Mouse (Mus musculus): ENCODE measurements around the gene Tex28. TPM values are rescaled to one million over a fixed set of nuclear protein-coding genes. Genes with fewer than 3 reads are reported as not detected.
"Not testable (repeated sequence)": the region's sequence is repeated elsewhere in the genome, so short reads cannot be mapped to it uniquely, and the experiment has no call there.

The Tex28 gene
- not detected in 2 replicates for polyA plus RNA-seq (2015; fragmentation: Nextera tagmentation; extraction: Ambion mirVana)

DNA sequence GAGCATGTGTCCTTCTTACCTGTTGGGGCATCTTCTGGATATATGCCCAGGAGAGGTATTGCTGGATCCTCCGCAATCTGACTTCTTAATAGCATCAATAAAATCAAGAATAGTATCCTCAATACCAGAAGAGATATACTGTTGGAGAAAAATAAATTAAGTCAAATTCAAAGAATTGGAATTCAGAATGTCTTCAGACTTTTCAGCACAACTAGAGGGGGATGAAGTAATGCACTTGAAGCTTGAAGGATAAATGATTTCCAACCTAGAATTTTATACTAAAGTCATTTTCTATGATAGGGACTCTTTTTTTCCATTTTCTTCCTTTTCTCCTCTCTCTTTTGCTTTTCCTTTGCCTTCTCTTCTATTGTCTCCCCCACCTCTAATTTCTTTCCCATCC lies at the start of gene Tex28:
Tex28 (minus strand) TSS at position 101 of the 400 bp plus-strand sequence.
- 90% methylated on average over 1 of the region's 1 CpGs for WGBS
- no peak for DNase-seq (ENCODE audit: low spot score)
- Histone ChIP-seq H3K4me1 (replicated peaks; ENCODE audit: insufficient read depth, low read length) (no peaks in the 10 kb centered on the region), H3K4me3 (replicated peaks; ENCODE audit: low read depth, low read length) (no peak within 1 kb of the TSS), H3K27me3 (ENCODE audit: insufficient read depth, low read length) (no peaks in the 10 kb centered on the region), H3K27ac (no peak within 1 kb of the TSS), H3K9me3 (replicated peaks; ENCODE audit: low read length) (no peaks in the 10 kb centered on the region), H3K36me3 (ENCODE audit: insufficient read depth, low read length) (no peaks in the 10 kb centered on the region), H3K9ac (ENCODE audit: low read depth, low read length) (no peak within 1 kb of the TSS), H3K4me2 (ENCODE audit: low read length) (no peak within 1 kb of the TSS)
- no peak for TF ChIP-seq CTCF (IDR thresholded peaks at IDR 0.05; ENCODE audit: low read depth)
- ATAC-seq (replicated peaks; ENCODE audit: low FRiP score, low read depth), result no peak

DNA sequence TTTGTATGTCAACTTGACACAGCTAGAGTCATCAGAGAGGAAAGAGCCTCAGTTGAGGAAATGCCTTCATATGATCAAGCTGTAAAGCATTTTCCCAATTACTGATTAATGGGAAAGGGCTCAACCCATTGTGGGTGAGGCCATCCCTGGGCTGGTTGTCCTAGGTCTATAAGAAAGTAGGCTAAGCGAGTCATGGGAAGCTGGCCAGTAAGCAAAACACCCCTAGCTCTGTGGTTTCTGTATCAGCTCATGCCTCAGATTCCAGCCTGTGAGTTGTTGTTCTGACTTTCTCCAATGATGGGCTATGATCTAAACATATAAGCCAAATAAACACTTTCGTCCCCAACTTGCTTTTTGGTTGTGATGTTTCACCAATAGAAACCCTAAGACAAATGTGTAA lies 35.9 kb upstream of the Tex28 start:
- no peak overlapping the region for H3K27ac ChIP-seq
- H3K4me2 ChIP-seq (ENCODE audit: low read length), result no peak overlapping the region
- 81% methylated on average over 2 of the region's 2 CpGs for WGBS
- H3K9me3 ChIP-seq (replicated peaks; ENCODE audit: low read length), result no peaks in the 10 kb centered on the region
- H3K9ac ChIP-seq (ENCODE audit: low read depth, low read length), result no peak overlapping the region
- H3K36me3 ChIP-seq (ENCODE audit: insufficient read depth, low read length), result no peaks in the 10 kb centered on the region
- H3K4me1 ChIP-seq (replicated peaks; ENCODE audit: insufficient read depth, low read length), result no peaks in the 10 kb centered on the region
- DNase-seq (ENCODE audit: low spot score), result no peak
- no peak overlapping the region for H3K4me3 ChIP-seq (replicated peaks; ENCODE audit: low read depth, low read length)
- no peaks in the 10 kb centered on the region for H3K27me3 ChIP-seq (ENCODE audit: insufficient read depth, low read length)
- TF ChIP-seq CTCF (IDR thresholded peaks at IDR 0.05; ENCODE audit: low read depth), result no peak
- ATAC-seq (replicated peaks; ENCODE audit: low FRiP score, low read depth), result no peak

DNA sequence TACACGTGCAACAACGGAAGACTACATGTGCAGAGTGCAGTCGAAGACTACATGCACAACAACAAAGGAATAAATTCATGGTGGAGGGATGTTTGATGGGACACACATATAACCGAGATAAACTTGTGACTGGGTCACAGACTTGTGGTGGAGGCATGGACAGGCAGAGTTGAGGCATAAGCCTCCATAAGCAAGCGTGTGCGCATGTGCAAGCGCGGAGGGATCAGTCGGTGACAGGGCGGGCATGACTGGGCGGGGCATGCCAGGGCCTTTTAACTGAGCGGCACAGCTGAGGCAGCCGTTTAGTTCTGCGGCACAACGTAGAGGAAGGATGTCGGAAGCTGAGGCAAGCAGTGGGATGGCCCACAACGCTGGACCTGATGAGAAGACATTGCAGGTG lies 9.3 kb upstream of the Tex28 start, which contains the start of gene Tktl1:
Tktl1 (plus strand) TSS at position 301 of the 400 bp plus-strand sequence.
- Histone ChIP-seq H3K4me1 (replicated peaks; ENCODE audit: insufficient read depth, low read length) (no peaks in the 10 kb centered on the region), H3K36me3 (ENCODE audit: insufficient read depth, low read length) (no peaks in the 10 kb centered on the region), H3K27ac (no peak within 1 kb of the TSS), H3K27me3 (ENCODE audit: insufficient read depth, low read length) (no peaks in the 10 kb centered on the region), H3K9me3 (replicated peaks; ENCODE audit: low read length) (no peaks in the 10 kb centered on the region), H3K9ac (ENCODE audit: low read depth, low read length) (no peak within 1 kb of the TSS), H3K4me3 (replicated peaks; ENCODE audit: low read depth, low read length) (no peak within 1 kb of the TSS), H3K4me2 (ENCODE audit: low read length) (no peak within 1 kb of the TSS)
- ATAC-seq (replicated peaks; ENCODE audit: low FRiP score, low read depth), result no peak
- no peak for TF ChIP-seq CTCF (IDR thresholded peaks at IDR 0.05; ENCODE audit: low read depth)
- 88% methylated on average over 17 of the region's 17 CpGs for WGBS
- no peak for DNase-seq (ENCODE audit: low spot score)

DNA sequence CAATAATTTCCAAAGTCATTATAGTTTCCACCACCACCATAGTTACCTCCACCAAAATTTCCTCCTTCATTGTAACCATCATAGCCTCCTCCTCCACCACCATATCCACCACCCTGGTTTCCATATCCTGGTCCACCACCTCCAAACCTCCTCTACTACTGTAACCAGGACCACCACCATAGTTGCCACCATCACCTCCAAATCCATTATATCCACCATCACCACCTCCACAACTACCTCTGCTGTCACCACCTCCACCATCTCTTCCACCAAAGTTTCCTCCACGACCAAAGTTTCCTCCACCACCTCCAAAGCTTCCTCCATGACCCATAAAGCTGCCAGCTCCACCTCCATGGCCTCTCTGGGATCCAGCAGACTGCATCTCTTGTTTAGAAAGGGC lies 32.4 kb downstream of the Tex28 start, which contains the start of gene Mecp2:
Mecp2 (minus strand) TSS at position 101 of the 400 bp plus-strand sequence.
- not testable (repeated sequence) for H3K4me1 ChIP-seq (replicated peaks; ENCODE audit: insufficient read depth, low read length); DNase-seq (ENCODE audit: low spot score); H3K4me2 ChIP-seq (ENCODE audit: low read length); H3K4me3 ChIP-seq (replicated peaks; ENCODE audit: low read depth, low read length); H3K36me3 ChIP-seq (ENCODE audit: insufficient read depth, low read length); H3K27me3 ChIP-seq (ENCODE audit: insufficient read depth, low read length); H3K9me3 ChIP-seq (replicated peaks; ENCODE audit: low read length); ATAC-seq (replicated peaks; ENCODE audit: low FRiP score, low read depth); H3K9ac ChIP-seq (ENCODE audit: low read depth, low read length); H3K27ac ChIP-seq
- WGBS, result 22% methylated on average over 1 of the region's 1 CpGs

DNA sequence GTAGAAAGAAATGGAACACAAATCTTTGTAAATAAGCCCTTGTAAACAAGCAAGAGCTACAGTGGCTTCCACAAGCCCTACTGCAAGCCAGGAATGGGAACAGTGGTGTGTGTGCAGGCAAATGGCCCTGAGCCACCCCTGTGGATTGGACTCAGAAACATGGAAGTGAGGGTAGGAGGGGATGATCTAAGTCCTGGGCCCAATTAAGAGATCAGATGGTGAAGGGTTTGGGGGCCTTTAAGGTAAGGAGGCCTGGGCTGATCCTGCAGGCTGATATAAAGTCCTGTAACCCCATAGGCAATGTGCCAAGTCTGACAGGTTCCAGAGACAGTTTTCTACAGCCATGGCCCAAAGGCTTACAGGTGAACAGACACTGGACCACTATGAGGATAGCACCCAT lies 40.5 kb downstream of the Tex28 start, which contains the start of gene Opn1mw:
Opn1mw (plus strand) TSS at position 301 of the 400 bp plus-strand sequence.
- Histone ChIP-seq H3K4me2 (ENCODE audit: low read length) (no peak within 1 kb of the TSS), H3K27me3 (ENCODE audit: insufficient read depth, low read length) (no peaks in the 10 kb centered on the region), H3K4me3 (replicated peaks; ENCODE audit: low read depth, low read length) (no peak within 1 kb of the TSS), H3K36me3 (ENCODE audit: insufficient read depth, low read length) (no peaks in the 10 kb centered on the region), H3K9ac (ENCODE audit: low read depth, low read length) (no peak within 1 kb of the TSS), H3K27ac (no peak within 1 kb of the TSS), H3K9me3 (replicated peaks; ENCODE audit: low read length) (no peaks in the 10 kb centered on the region), H3K4me1 (replicated peaks; ENCODE audit: insufficient read depth, low read length) (no peaks in the 10 kb centered on the region)
- ATAC-seq (replicated peaks; ENCODE audit: low FRiP score, low read depth) (no peak), DNase-seq (ENCODE audit: low spot score) (no peak)
- no peak for TF ChIP-seq CTCF (IDR thresholded peaks at IDR 0.05; ENCODE audit: low read depth)

DNA sequence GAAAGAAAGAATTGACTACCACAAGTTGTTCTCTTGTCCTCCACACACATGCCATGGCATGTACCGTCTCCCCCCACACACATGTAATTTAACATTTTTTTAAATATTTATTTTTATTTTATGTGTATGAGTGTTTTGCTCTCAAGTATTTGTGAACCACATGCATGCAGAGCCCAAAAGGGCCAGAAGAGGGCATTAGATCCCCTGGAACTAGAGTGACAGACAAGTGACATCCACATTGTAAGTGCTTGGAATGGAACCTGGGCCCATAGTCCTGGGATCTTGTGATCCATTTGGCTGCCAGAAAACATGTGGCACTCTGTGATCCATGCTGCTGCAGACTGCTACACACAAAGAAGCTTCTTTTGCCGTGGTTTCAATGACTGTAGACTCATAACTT lies 42.7 kb downstream of the Tex28 start:
- Histone ChIP-seq H3K4me2 (ENCODE audit: low read length) (no peak overlapping the region), H3K27ac (no peak overlapping the region), H3K27me3 (ENCODE audit: insufficient read depth, low read length) (no peaks in the 10 kb centered on the region), H3K36me3 (ENCODE audit: insufficient read depth, low read length) (no peaks in the 10 kb centered on the region), H3K9me3 (replicated peaks; ENCODE audit: low read length) (no peaks in the 10 kb centered on the region), H3K4me1 (replicated peaks; ENCODE audit: insufficient read depth, low read length) (no peaks in the 10 kb centered on the region), H3K9ac (ENCODE audit: low read depth, low read length) (no peak overlapping the region), H3K4me3 (replicated peaks; ENCODE audit: low read depth, low read length) (no peak overlapping the region)
- no peak for ATAC-seq (replicated peaks; ENCODE audit: low FRiP score, low read depth)
- TF ChIP-seq CTCF (IDR thresholded peaks at IDR 0.05; ENCODE audit: low read depth), result peak; percentile 40
- no peak for DNase-seq (ENCODE audit: low spot score)
- WGBS, result 62% methylated on average over 2 of the region's 2 CpGs

DNA sequence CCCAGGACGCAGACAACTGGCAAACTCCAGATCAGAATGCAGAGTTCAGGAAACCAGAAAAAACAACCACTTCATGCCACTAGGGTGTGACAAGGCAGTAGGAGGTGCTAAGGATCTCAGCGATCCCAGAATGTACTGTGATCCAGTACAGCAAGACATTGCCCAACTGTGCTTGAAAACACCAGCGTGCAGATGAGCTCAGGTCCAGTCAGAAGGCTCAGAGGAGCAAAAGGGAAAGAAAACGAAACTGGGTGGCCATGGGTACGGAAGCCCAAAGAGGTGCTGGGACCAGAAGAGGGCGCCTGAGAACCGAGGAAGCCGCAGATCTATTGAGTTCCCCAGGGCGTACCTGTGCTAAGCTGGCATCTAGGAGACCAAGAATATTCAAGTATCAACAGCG lies 52.1 kb downstream of the Tex28 start:
- Histone ChIP-seq H3K4me2 (ENCODE audit: low read length) (peak overlapping the region; percentile 43), H3K27me3 (ENCODE audit: insufficient read depth, low read length) (no peaks in the 10 kb centered on the region), H3K9ac (ENCODE audit: low read depth, low read length) (no peak overlapping the region), H3K27ac (no peak overlapping the region), H3K4me1 (replicated peaks; ENCODE audit: insufficient read depth, low read length) (no peaks in the 10 kb centered on the region), H3K4me3 (replicated peaks; ENCODE audit: low read depth, low read length) (peak overlapping the region; percentile 18), H3K36me3 (ENCODE audit: insufficient read depth, low read length) (no peaks in the 10 kb centered on the region), H3K9me3 (replicated peaks; ENCODE audit: low read length) (no peaks in the 10 kb centered on the region)
- WGBS, result 25% methylated on average over 10 of the region's 10 CpGs
- peak; percentile 65 for TF ChIP-seq CTCF (IDR thresholded peaks at IDR 0.05; ENCODE audit: low read depth)
- DNase-seq (ENCODE audit: low spot score) (peak; percentile 68), ATAC-seq (replicated peaks; ENCODE audit: low FRiP score, low read depth) (peak; percentile 82)
